Mouse (Mus musculus) Patski (cell line): ENCODE measurements at regions not wholly inside any gene's neighbourhood (a gene's known extent, or its start where the extent isn't known, plus 50 kb on each side); places are given as distances from the start of the nearest gene placed in this dataset.

Experiments
- ATAC-seq: fragments of 100-300 bp; one replicate; pipeline ENCODE4 v1.8.0; 2021
- CTCF ChIA-PET: fragments of 350-600 bp; sonication (Branson Sonifier 250); formaldehyde crosslinking; loops from one replicate; lab custom pipeline; 2022; ENCODE audit warnings: inconsistent platforms; lab: Charles Lee
- POLR2A ChIA-PET: fragments of 350-600 bp; sonication (Branson Sonifier 250); formaldehyde crosslinking; loops from one replicate; lab custom pipeline; 2022; ENCODE audit warnings: antibody characterized with exemption, inconsistent platforms; lab: Charles Lee
- DNase-seq: peaks from one replicate; pipeline ENCODE4 v3.0.0-alpha.2; 2011; ENCODE audit warnings: low read depth, low spot score
- H3K27me3 ChIP-seq: fragments of 371-371 bp; one replicate; pipeline ENCODE4 v1.5.1; 2021
- CTCF ChIP-seq: fragments of 100-300 bp; IDR thresholded peaks from one replicate; pipeline ENCODE4 v1.5.1; 2021
- in situ Hi-C: fragments of 300-500 bp; cut with MboI; formaldehyde crosslinking; loops from 3 replicates; pipeline ENCODE4 v1.11.1; 2018; ENCODE audit warnings: low pct_unique_long_range_greater_than_20kb, mixed read lengths

GRCm38 (mm10) chr12:12635308-12635707, 306.4 kb downstream of the Mycn start:
- no peaks in the 10 kb centered on the region for H3K27me3 ChIP-seq
- TF ChIP-seq CTCF, result no peak
- ATAC-seq, result no peak
- POLR2A ChIA-PET, result no interaction called here
- CTCF ChIA-PET, result no interaction called here
- in situ Hi-C loops, result no loop called here
- no peak for DNase-seq

- ATAC-seq, result no peak
- no peak for DNase-seq
- in situ Hi-C loops, result loop anchor here (5.0 kb wide), 2 partner anchors 315 to 590 kb away; partner anchors contain the start of gene Mycn
These were observed 314.1 kb downstream of the Mycn start for GRCm38 (mm10) chr12:12627597-12627996.

GRCm38 (mm10) chr12:12625788-12626187, 315.9 kb downstream of the Mycn start:
- ChIA-PET CTCF (interaction anchor here (1.1 kb wide), 2 partner anchors 12 to 209 kb away, joined by 3 to 4 read pairs; no protein-coding TSS in a partner anchor), POLR2A (no interaction called here)
- ATAC-seq (no peak), DNase-seq (no peak)
- no peak for TF ChIP-seq CTCF
- H3K27me3 ChIP-seq, result no peaks in the 10 kb centered on the region
- in situ Hi-C loops, result loop anchor here (5.0 kb wide), 2 partner anchors 317 to 592 kb away; partner anchors contain the start of gene Mycn

More at GRCm38 (mm10) chr12:12627597-12627996, 314.1 kb downstream of the Mycn start:
- TF ChIP-seq CTCF, result no peak
- POLR2A ChIA-PET, result no interaction called here
- H3K27me3 ChIP-seq, result no peaks in the 10 kb centered on the region
- CTCF ChIA-PET, result no interaction called here

DNA sequence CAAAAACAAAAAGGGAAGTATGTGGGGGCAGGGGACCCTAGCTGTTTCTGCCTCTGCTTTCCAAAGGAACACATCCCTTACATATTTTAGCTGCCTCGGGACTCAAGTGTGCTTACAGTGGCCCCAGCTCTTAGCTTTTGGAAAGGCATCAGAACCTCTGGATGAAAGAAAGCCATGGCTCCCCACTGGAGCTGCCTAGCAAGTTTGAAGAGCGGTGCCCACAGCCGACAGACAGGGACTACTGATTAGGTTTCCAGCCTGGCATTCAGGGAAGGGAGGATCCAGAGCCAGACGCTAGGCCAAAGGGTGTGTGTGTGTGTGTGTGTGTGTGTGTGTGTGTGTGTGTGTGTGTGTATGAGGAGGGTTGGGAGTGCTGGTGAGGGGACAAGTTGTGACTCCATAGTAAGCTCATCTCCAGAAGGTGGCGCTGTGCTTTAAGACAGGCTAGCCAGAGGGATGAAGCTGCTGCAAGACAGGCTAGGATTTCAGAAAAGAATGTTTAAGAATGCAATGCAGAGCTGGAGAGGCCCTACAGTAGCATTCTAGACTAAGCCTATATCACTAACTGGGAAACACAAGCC, 318.9 kb downstream of the Mycn start:
- POLR2A ChIA-PET, result no interaction called here
- CTCF ChIA-PET, result interaction anchor here (0.7 to 3.1 kb wide), 10 partner anchors 23 to 584 kb away, joined by 3 to 14 read pairs (median 4); partner anchors contain the start of gene Mycn
- peak; percentile 64 for TF ChIP-seq CTCF
- in situ Hi-C loops, result loop anchor here (25.0 kb wide), 1 partner anchor 186 kb away; no protein-coding TSS in a partner anchor
- no peaks in the 10 kb centered on the region for H3K27me3 ChIP-seq
- ATAC-seq, result no peak
- DNase-seq, result no peak

- in situ Hi-C loops, result loop anchor here (25.0 kb wide), 1 partner anchor 184 kb away; no protein-coding TSS in a partner anchor
These were observed 320.2 kb downstream of the Mycn start for GRCm38 (mm10) chr12:12621506-12621905.

GRCm38 (mm10) chr12:12620316-12620715, 321.4 kb downstream of the Mycn start:
- TF ChIP-seq CTCF, result no peak
- CTCF ChIA-PET, result interaction anchor here (3.1 kb wide), 1 partner anchor 319 kb away, joined by 14 read pairs; no protein-coding TSS in a partner anchor
- POLR2A ChIA-PET, result no interaction called here
- in situ Hi-C loops, result loop anchor here (25.0 kb wide), 1 partner anchor 183 kb away; no protein-coding TSS in a partner anchor
- DNase-seq, result no peak
- H3K27me3 ChIP-seq, result no peaks in the 10 kb centered on the region
- no peak for ATAC-seq

More at GRCm38 (mm10) chr12:12621506-12621905, 320.2 kb downstream of the Mycn start:
- ATAC-seq, result no peak
- CTCF ChIA-PET, result interaction anchor here (3.1 kb wide), 1 partner anchor 318 kb away, joined by 14 read pairs; no protein-coding TSS in a partner anchor
- no peak for TF ChIP-seq CTCF
- no peaks in the 10 kb centered on the region for H3K27me3 ChIP-seq
- POLR2A ChIA-PET, result no interaction called here
- no peak for DNase-seq

DNA sequence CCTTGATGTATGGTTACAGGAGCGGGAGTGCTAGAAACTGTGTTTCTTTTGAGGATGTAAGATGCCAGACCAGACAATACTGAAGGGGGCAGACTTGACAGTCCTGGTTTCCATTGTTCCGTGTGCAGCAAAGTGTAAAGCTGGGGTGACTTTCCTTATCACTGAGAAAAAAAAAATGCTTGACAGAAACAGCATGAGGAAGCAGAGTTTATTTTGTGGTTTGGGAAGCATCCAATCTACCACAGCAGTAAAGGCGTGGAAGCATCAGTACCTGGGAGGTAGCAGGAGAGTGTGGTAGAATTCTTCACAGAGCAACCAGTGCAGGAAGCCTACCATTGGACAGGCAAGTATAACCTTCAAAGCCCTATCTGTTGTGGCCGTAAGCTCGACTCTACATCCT, 322.3 kb downstream of the Mycn start:
- in situ Hi-C loops, result loop anchor here (25.0 kb wide), 1 partner anchor 182 kb away; no protein-coding TSS in a partner anchor
- CTCF ChIA-PET, result no interaction called here

GRCm38 (mm10) chr12:12612520-12612919, 329.2 kb downstream of the Mycn start:
- H3K27me3 ChIP-seq, result peaks cover 5% of the 10 kb centered on the region
- no peak for TF ChIP-seq CTCF
- in situ Hi-C loops, result loop anchor here (25.0 kb wide), 1 partner anchor 175 kb away; no protein-coding TSS in a partner anchor
- CTCF ChIA-PET, result interaction anchor here (1.8 kb wide), 1 partner anchor 43 kb away, joined by 4 read pairs; no protein-coding TSS in a partner anchor
- no peak for ATAC-seq
- POLR2A ChIA-PET, result no interaction called here
- DNase-seq, result no peak

More for the DNA sequence above, 322.3 kb downstream of the Mycn start:
- ATAC-seq (no peak), DNase-seq (no peak)
- TF ChIP-seq CTCF, result peak; percentile 16
- POLR2A ChIA-PET, result interaction anchor here (0.6 kb wide), 1 partner anchor 304 kb away, joined by 3 read pairs; no protein-coding TSS in a partner anchor
- no peaks in the 10 kb centered on the region for H3K27me3 ChIP-seq

GRCm38 (mm10) chr12:12610861-12611260, 330.9 kb downstream of the Mycn start:
- no peak for ATAC-seq
- DNase-seq, result no peak
- ChIA-PET CTCF (no interaction called here), POLR2A (no interaction called here)
- in situ Hi-C loops, result loop anchor here (25.0 kb wide), 1 partner anchor 174 kb away; no protein-coding TSS in a partner anchor
- H3K27me3 ChIP-seq, result peaks cover 5% of the 10 kb centered on the region
- no peak for TF ChIP-seq CTCF

GRCm38 (mm10) chr12:12607995-12608394, 333.7 kb downstream of the Mycn start:
- in situ Hi-C loops, result loop anchor here (25.0 kb wide), 1 partner anchor 171 kb away; no protein-coding TSS in a partner anchor
- ChIA-PET POLR2A (interaction anchor here (0.6 kb wide), 1 partner anchor 913 kb away, joined by 3 read pairs; no protein-coding TSS in a partner anchor), CTCF (interaction anchor here (1.4 kb wide), 1 partner anchor 12 kb away, joined by 3 read pairs; no protein-coding TSS in a partner anchor)
- no peak for ATAC-seq
- TF ChIP-seq CTCF, result no peak
- no peaks in the 10 kb centered on the region for H3K27me3 ChIP-seq
- DNase-seq, result no peak
